Mouse (Mus musculus) kidney, postnatal 10 days (tissue): ENCODE measurements around the gene Plek.
A peak's percentile ranks its signal among the peaks of the same experiment; 100 is the strongest.

Experiments
- DNase-seq: peaks from one replicate; pipeline ENCODE4 v3.0.0; 2021; ENCODE audit warnings: mixed read lengths

Plek gene

GRCm38 (mm10) chr11:16999933-17000332 is 52.2 kb downstream of the Plek start:
- no peak for DNase-seq

DNA sequence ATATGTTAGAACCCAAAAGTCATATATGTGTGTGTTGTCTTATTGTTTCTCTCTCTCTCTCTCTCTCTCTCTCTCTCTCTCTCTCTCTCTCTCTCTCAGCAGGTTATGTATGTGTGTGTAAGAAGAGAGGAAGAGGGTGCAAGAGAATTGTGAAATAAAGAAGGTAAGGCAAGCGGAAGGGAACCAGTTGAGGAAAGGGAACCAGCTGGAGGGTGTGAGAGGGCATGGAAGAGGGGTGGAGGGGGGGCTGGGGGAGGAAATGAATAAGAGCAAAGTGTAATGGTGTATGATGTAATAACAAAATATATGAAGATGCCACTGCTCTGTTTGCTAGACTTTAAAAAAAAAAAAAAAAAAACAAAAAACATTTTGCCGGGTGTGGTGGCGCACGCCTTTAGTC is 52.8 kb downstream of the Plek start:
- DNase-seq = no peak

GRCm38 (mm10) chr11:16997465-16997864 is 54.7 kb downstream of the Plek start:
- DNase-seq = no peak

- no peak for DNase-seq
Observed at GRCm38 (mm10) chr11:16996818-16997217, 55.4 kb downstream of the Plek start.

GRCm38 (mm10) chr11:16992880-16993279 is 59.3 kb downstream of the Plek start:
- no peak for DNase-seq

GRCm38 (mm10) chr11:16989885-16990284 is 62.3 kb downstream of the Plek start:
- no peak for DNase-seq

GRCm38 (mm10) chr11:16987745-16988328 is 64.3 kb downstream of the Plek start:
- DNase-seq = no peak

DNA sequence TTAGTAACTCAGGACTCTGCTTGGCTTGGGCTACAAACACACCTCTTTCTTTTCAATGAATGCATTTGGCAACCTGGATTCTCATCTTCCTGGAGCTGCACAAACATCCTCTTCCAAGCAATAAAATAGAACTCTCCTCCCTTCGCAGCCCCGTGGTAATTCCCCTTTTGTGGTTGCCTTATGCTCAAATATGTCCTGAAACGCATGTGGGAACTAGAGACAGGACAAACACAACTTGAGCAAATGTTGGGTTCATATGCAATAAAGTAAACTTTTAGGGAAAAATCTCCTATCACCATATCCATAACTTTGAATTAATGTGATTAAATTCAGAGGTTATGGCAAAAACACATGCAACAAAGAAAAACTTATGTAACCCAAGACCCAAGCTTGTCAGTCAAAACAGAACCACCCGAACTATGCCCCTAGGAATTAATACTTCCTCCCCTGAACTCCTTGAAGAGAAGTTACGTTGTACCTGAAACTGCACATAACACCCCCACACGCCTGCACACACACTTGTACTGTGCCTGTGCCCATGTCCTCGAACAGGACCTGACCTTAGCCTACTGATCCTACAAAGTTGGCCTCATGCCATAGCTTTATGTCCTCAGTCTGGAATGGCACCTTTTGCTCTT is 65.5 kb downstream of the Plek start:
- no peak for DNase-seq

DNA sequence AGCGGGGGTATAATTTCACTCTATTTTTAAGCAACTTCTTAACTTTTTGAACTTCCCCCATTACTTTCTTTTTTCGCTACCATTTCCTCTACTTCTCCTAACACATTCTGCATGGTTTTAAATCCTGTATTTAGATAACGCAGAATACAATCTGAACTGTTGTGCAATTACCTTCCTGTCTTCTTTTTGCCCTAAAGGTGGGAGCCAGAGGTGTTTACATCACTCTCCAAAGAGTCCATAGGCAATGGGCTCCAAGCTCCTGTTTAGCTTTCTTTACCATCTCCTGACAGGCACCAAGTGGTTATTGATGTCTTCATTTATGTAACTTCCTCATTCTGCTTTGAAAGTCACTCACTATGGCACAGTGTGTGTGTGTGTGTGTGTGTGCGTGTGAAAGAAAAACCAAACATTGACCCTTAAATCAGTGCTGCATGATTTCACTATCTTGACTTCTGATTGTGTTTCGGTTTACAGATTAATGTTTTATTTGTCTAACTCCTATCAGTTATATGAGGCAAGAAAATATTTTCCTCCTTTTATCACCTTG is 73.9 kb downstream of the Plek start:
- DNase-seq = no peak

DNA sequence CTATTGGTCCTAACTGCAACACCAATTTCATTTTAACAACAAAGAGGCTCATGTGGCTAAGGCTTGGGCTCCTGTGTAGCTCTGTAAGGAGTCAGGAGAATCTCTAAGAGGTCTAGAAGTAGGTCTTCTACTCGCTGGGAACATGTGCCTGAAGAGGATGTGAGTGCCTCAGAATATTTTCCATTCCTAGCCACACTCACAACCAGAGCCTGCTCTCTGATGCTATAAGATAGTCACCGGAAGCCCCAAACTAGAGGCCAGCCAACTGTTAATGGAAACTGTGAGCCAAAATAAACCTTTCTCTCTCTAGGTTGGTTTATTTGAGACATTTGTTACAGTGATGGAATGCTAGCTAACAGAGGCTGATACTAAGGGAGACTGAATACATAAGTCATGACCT is 74.6 kb downstream of the Plek start:
- DNase-seq = no peak

- peak; percentile 19 for DNase-seq
Observed at GRCm38 (mm10) chr11:16976937-16977336, 75.2 kb downstream of the Plek start.

DNA sequence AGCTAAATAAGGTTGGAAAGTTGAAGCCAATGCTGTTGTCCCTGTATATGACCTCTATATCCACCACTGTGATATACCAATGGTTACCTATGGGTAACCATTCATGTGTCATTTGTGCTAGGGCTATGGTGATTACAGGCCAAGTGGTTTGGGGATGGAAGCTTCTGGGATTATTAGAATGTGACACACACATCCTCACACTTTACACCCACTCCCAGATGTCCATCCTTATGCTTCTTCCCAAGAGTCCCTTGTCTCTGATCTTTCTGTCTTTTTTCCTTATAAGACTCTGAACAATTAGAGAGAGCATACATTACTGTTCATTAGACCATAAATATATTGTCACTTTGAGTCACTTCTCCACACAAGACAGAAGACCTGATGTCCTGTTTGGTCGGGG is 79.1 kb downstream of the Plek start:
- DNase-seq = no peak

- DNase-seq = no peak
Observed at GRCm38 (mm10) chr11:16972027-16972426, 80.2 kb downstream of the Plek start.

- no peak for DNase-seq
Observed at GRCm38 (mm10) chr11:16969650-16970049, 82.5 kb downstream of the Plek start.

DNA sequence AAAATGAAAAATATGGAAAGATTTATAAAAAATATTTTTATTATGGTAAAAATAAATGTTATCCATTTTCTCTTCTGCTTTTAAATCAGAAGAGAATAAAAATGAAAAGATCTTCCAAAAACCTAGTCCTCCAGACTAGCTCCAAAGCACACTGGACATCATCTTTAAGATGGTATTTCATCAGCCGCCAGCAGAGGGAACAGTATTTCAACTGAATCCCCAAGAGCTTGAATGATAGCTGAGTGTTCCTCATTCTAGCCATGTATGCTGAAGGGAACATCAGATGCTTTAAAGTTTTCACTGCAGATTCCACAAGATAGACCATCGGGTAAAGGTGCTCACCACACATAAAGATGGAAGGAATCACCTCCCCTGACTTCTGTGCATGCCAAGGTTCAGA is 84.4 kb downstream of the Plek start:
- peak; percentile 36 for DNase-seq

GRCm38 (mm10) chr11:16958520-16958919 is 93.7 kb downstream of the Plek start:
- no peak for DNase-seq

- DNase-seq = no peak
Observed at GRCm38 (mm10) chr11:16957030-16957429, 95.2 kb downstream of the Plek start.

- no peak for DNase-seq
Observed at GRCm38 (mm10) chr11:16956115-16956862, 95.9 kb downstream of the Plek start.

DNA sequence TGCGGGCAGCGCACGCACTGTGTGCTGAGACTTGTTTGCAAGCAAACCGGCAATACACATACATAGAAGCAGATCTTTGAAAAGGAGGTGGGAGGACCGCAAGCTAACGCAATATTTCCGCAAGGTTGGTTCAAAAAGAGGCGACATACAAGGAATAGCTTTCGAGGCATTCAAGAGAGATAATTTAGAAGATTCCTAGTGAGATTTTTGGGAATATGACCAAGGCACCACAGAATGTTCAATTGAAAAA is 100.5 kb downstream of the Plek start:
- DNase-seq = no peak

- peak; percentile 97 for DNase-seq
Observed at GRCm38 (mm10) chr11:16950976-16951760, 101.0 kb downstream of the Plek start, which contains the start of gene Fbxo48. Gene Fbxo48 (plus strand): TSS chr11:16951375.

DNA sequence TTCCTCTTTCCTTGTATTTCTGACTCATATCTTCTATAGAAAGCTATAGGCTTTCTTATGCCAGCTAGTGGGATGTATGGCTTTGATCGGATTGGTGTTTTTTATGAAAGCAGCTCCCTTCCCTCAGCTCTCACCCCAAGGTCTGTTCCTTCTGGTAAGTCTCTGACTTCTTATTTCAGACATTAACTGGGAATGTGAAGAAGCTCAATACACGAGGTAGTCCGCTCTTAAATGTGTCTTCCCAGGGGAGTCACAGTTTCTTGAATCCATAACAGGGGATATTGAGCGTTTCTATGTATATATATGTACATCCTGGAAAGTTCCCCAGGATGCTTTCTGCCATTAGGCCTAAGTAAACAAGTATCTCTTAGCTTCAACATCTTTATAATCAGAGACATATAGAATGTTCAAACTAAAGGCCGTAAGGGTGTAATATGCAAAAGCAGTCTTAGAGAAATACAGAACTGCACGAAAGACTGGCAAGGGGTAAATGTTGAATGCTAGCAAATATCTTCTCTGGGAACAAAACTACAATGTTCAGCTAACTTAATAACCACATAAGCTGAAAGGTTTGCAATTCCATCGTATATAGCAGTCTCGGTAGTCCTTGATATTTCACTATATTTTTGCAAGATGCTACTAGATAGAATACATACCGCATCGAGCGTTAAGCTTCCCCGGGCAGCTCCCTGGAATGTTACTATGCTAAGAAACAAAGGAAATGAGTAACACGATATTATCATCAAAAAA is 101.8 kb downstream of the Plek start:
- DNase-seq = no peak

GRCm38 (mm10) chr11:16948756-16949155 is 103.4 kb downstream of the Plek start:
- DNase-seq = peak; percentile 68

DNA sequence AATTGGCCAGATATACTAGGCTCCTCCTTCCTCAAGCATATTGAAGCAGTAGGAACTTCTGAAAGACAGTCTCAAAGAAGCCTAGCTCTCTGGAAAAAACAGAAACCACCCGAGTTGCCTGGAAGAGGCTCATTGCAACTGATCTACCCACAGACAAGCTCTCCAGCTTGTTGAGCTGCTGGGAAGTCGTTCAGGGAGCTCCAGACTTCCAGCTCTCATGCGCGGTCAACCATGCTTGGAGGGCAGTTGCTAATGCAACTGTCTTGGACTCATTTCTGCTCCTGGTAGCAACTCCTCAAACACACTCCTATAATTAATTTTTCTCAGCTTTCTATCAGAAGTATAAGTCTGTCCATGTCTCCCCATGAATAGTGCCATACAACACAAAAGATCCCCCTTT is 109.2 kb downstream of the Plek start:
- peak; percentile 8 for DNase-seq
